Comparison of ENCODE assay signal across 20 mouse cellular contexts in genomic region chr12:117681273-117681672, GRCm38 (mm10).
DNase-seq lines count a peak whose midpoint lies in the region; ATAC-seq and TF ChIP-seq lines count a peak whose summit lies in the region.
"Had no signal": no experiment of that assay in that cellular context is flagged by ENCODE, and none has a peak within 500 bp of the region (broad histone marks: within the 10 kb centered on the region; RNA-seq: fewer than 3 reads in every experiment).

No protein-coding gene starts in this region.

- WGBS in heart, embryonic 10.5 days = 73% methylated on average over 4 of the region's 4 CpGs
- WGBS in hindbrain, postnatal 0 days = 87% methylated on average over 4 of the region's 4 CpGs

- H3K27ac ChIP-seq in heart, embryonic 10.5 days = peak overlapping the region; percentile 53; the same call in 1 of the 2 replicates
- H3K27ac ChIP-seq in hindbrain, postnatal 0 days = no peak overlapping the region
- H3K27ac ChIP-seq: forebrain, embryonic 15.5 days; hindbrain, embryonic 12.5 days; limb, embryonic 13.5 days; midbrain, embryonic 12.5 days had no signal

- ATAC-seq in megakaryocyte, adult 5-6 weeks (ENCODE audit: poor library complexity, severe bottlenecking) = no peak
- ATAC-seq in hindbrain, postnatal 0 days = no peak
- ATAC-seq: activated CD4-positive, CD25-positive, alpha-beta regulatory T cell, adult 4 months; forebrain, embryonic 15.5 days; liver, postnatal 0 days had no signal

- DNase-seq in heart, embryonic 10.5 days (ENCODE audit: low spot score) = peak; percentile 69
- no peak for DNase-seq in heart, adult 8-10 months (ENCODE audit: low spot score)
- peak; percentile 52 for DNase-seq in ZHBTc4 (ENCODE audit: low read depth, low spot score)
- peak; percentile 75 for DNase-seq in testis, postnatal 14 days (ENCODE audit: low spot score)
- DNase-seq in hindbrain, postnatal 0 days (ENCODE audit: low spot score) = no peak
- DNase-seq: B cell, adult 2 months; cerebellum, adult 11-12 months; cerebellum, postnatal 14 days; gastrocnemius, postnatal 14 days; heart, postnatal 10 days; liver, postnatal 0 days; lung, postnatal 4 days; right cerebral cortex, adult 18-20 months had no signal

- no peak overlapping the region for H3K4me2 ChIP-seq in hindbrain, postnatal 0 days (ENCODE audit: low read depth, low read length)
- H3K4me2 ChIP-seq: forebrain, embryonic 15.5 days; hindbrain, embryonic 12.5 days; limb, embryonic 13.5 days; midbrain, embryonic 12.5 days had no signal

- H3K4me3 ChIP-seq in heart, embryonic 10.5 days = no peak overlapping the region
- H3K4me3 ChIP-seq in megakaryocyte, embryonic 14.5 days (replicated peaks) = peak overlapping the region; percentile 31
- no peak overlapping the region for H3K4me3 ChIP-seq in hindbrain, postnatal 0 days (ENCODE audit: low read length)
- H3K4me3 ChIP-seq: forebrain, embryonic 15.5 days; hindbrain, embryonic 12.5 days; limb, embryonic 13.5 days; midbrain, embryonic 12.5 days had no signal

- H3K27me3 ChIP-seq in heart, embryonic 10.5 days (ENCODE audit: insufficient read depth, poor library complexity, severe bottlenecking) = no peaks in the 10 kb centered on the region
- peaks cover 3% of the 10 kb centered on the region for H3K27me3 ChIP-seq in megakaryocyte, embryonic 14.5 days (replicated peaks)
- no peaks in the 10 kb centered on the region for H3K27me3 ChIP-seq in hindbrain, postnatal 0 days (ENCODE audit: insufficient read depth, low read length)
- H3K27me3 ChIP-seq: forebrain, embryonic 15.5 days; hindbrain, embryonic 12.5 days; midbrain, embryonic 12.5 days had no signal

- H3K9me3 ChIP-seq in heart, embryonic 10.5 days = no peaks in the 10 kb centered on the region
- H3K9me3 ChIP-seq in megakaryocyte, embryonic 14.5 days = no peaks in the 10 kb centered on the region
- H3K9me3 ChIP-seq in hindbrain, postnatal 0 days (ENCODE audit: low read length) = no peaks in the 10 kb centered on the region
- H3K9me3 ChIP-seq: forebrain, embryonic 15.5 days; hindbrain, embryonic 12.5 days; limb, embryonic 13.5 days; midbrain, embryonic 12.5 days had no signal

- peaks cover 39% of the 10 kb centered on the region for H3K4me1 ChIP-seq in heart, embryonic 10.5 days
- 0 out of 2 replicates have a peak, but pooled peaks cover 3% of the 10 kb centered on the region for H3K4me1 ChIP-seq in megakaryocyte, embryonic 14.5 days
- H3K4me1 ChIP-seq in hindbrain, postnatal 0 days (ENCODE audit: insufficient read depth, low read length) = peaks cover 7% of the 10 kb centered on the region
- H3K4me1 ChIP-seq: forebrain, embryonic 15.5 days had no signal

- no peak overlapping the region for H3K9ac ChIP-seq in hindbrain, postnatal 0 days (replicated peaks; ENCODE audit: low read length)
- H3K9ac ChIP-seq: forebrain, embryonic 15.5 days; hindbrain, embryonic 12.5 days; limb, embryonic 13.5 days; liver, postnatal 0 days; midbrain, embryonic 12.5 days had no signal

- no peak for TF ChIP-seq CTCF in hindbrain, postnatal 0 days (IDR thresholded peaks at IDR 0.05; ENCODE audit: low read depth)

- no peaks in the 10 kb centered on the region for H3K36me3 ChIP-seq in heart, embryonic 10.5 days
- H3K36me3 ChIP-seq in megakaryocyte, embryonic 14.5 days (replicated peaks; ENCODE audit: low read length) = no peaks in the 10 kb centered on the region
- no peaks in the 10 kb centered on the region for H3K36me3 ChIP-seq in hindbrain, postnatal 0 days (ENCODE audit: insufficient read depth, low read length)
- H3K36me3 ChIP-seq: forebrain, embryonic 15.5 days; hindbrain, embryonic 12.5 days; limb, embryonic 13.5 days; midbrain, embryonic 12.5 days had no signal

Comparison
In these comparisons a context has a peak if more than half of its experiments do, and no peak if none do; other contexts are left out.
1. DNase-seq: peak in heart, embryonic 10.5 days (single experiment), ZHBTc4 (single experiment) and testis, postnatal 14 days (single experiment); none in heart, adult 8-10 months (single experiment) and hindbrain, postnatal 0 days (single experiment).